Mouse (Mus musculus) kidney, embryonic 15.5 days (tissue): ENCODE measurements around the gene Eif4e3. TPM values are rescaled to one million over a fixed set of nuclear protein-coding genes. Genes with fewer than 3 reads are reported as not detected.

Source experiments
- ATAC-seq: fragments of 200-750 bp; cut with Nextera tagmentation; replicated peaks from 2 replicates; pipeline ENCODE4 v1.8.0; 2017; ENCODE audit warnings: moderate TSS enrichment; ENCODE audit not compliant: low FRiP score
- H3K27ac ChIP-seq: fragments of 300-500 bp; sonication (generic); 2 replicates; pipeline ENCODE4 v1.5.1; 2015; ENCODE audit warnings: mild to moderate bottlenecking, inconsistent platforms
- H3K27me3 ChIP-seq: fragments of 300-500 bp; sonication (generic); 2 replicates; pipeline ENCODE4 v1.6.1; 2015; ENCODE audit warnings: inconsistent platforms
- H3K36me3 ChIP-seq: fragments of 300-500 bp; sonication (generic); 2 replicates; pipeline ENCODE4 v1.6.1; 2015; ENCODE audit warnings: inconsistent platforms
- H3K4me1 ChIP-seq: fragments of 300-500 bp; sonication (generic); 2 replicates; pipeline ENCODE4 v1.6.1; 2015; ENCODE audit warnings: inconsistent platforms
- H3K4me2 ChIP-seq: fragments of 300-500 bp; sonication (generic); 2 replicates; pipeline ENCODE4 v1.6.1; 2015; ENCODE audit warnings: moderate library complexity, mild to moderate bottlenecking, inconsistent platforms
- H3K4me3 ChIP-seq: fragments of 300-500 bp; sonication (generic); replicated peaks from 2 replicates; pipeline ENCODE4 v1.5.1; 2015; ENCODE audit warnings: mild to moderate bottlenecking, inconsistent platforms
- H3K9ac ChIP-seq: fragments of 300-500 bp; sonication (generic); 2 replicates; pipeline ENCODE4 v1.6.1; 2015; ENCODE audit warnings: mild to moderate bottlenecking, inconsistent platforms
- H3K9me3 ChIP-seq: fragments of 300-500 bp; sonication (generic); replicated peaks from 2 replicates; pipeline ENCODE4 v1.6.1; 2016; ENCODE audit warnings: inconsistent platforms
- WGBS: fragments of 180-500 bp; shearing (Covaris S2); methylation state at CpG from one replicate; pipeline ENCODE4 v1.1.7; 2015; ENCODE audit warnings: mixed read lengths; 5-methylcytosine and 5-hydroxymethylcytosine counted together
- polyA plus RNA-seq: library from polyadenylated mRNA; unstranded; fragments of >200 nt; fragmentation: Nextera tagmentation; extraction: Ambion mirVana; gene quantifications from 2 replicates; pipeline ENCODE4 v1.2.1, GENCODE M21; 2015

The Eif4e3 gene
- polyA plus RNA-seq, 1 experiment from 2014 or later, result 17.6 TPM

DNA sequence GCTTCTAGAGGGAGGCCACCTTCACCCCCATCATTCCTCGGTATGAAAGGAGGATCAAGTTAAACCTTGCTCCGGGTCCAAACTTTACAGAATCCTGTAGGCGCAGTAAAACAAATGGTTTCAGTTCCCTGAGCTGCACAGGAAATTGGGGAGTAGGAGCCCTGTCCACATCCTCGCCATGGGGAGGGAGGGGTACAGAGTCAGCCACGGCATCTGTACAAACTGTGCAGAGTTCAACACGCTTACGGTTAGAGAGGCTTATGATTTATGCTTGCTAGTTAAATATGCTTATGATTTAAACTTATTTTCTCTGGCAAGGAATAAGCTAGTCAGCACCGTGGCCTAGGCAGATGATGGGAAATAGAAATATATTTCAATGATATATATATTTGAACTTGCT is 47.1 kb downstream of the Eif4e3 start:
- no peak overlapping the region for H3K4me2 ChIP-seq
- 11% methylated on average over 8 of the region's 8 CpGs for WGBS

GRCm38 (mm10) chr6:99617867-99618266 is 48.7 kb downstream of the Eif4e3 start:
- H3K27ac ChIP-seq, result no peak overlapping the region
- no peaks in the 10 kb centered on the region for H3K9me3 ChIP-seq
- no peak overlapping the region for H3K4me2 ChIP-seq
- peaks cover 55% of the 10 kb centered on the region for H3K4me1 ChIP-seq
- H3K27me3 ChIP-seq, result 0 out of 2 replicates have a peak, but pooled peaks cover 3% of the 10 kb centered on the region
- WGBS, result 58% methylated on average over 7 of the region's 7 CpGs
- H3K36me3 ChIP-seq, result no peaks in the 10 kb centered on the region
- no peak overlapping the region for H3K4me3 ChIP-seq
- H3K9ac ChIP-seq, result no peak overlapping the region
- no peak for ATAC-seq

More for the DNA sequence above, 47.1 kb downstream of the Eif4e3 start:
- H3K36me3 ChIP-seq, result no peaks in the 10 kb centered on the region
- ATAC-seq, result peak; percentile 77; the same call in 1 of the 2 replicates
- H3K9ac ChIP-seq, result no peak overlapping the region
- peak overlapping the region; percentile 72; the same call in 1 of the 2 replicates for H3K27ac ChIP-seq
- 0 out of 2 replicates have a peak, but pooled peaks cover 3% of the 10 kb centered on the region for H3K27me3 ChIP-seq
- H3K4me1 ChIP-seq, result peaks cover 61% of the 10 kb centered on the region
- no peak overlapping the region for H3K4me3 ChIP-seq
- no peaks in the 10 kb centered on the region for H3K9me3 ChIP-seq

DNA sequence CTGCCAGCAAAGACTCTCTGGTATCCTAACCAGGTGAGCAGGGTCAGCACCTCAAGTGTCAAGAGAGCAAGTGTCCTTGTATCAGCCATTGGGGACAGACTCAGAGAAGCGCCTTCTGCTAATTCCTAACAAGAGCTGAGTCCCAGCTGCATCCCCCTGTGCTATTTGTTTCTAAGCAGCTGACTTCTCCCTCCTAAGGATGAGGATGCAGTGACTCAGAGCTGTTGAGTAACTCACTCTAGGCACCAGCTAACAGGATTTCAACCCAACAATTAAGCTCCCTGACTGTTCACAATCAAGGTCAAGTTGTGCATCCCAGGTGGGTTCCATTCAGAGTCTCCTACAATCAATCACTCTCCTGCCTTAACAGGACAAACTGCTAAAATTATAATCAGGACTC is 49.2 kb downstream of the Eif4e3 start:
- Histone ChIP-seq H3K27me3 (0 out of 2 replicates have a peak, but pooled peaks cover 3% of the 10 kb centered on the region), H3K9me3 (no peaks in the 10 kb centered on the region), H3K36me3 (no peaks in the 10 kb centered on the region), H3K4me2 (no peak overlapping the region), H3K9ac (no peak overlapping the region), H3K4me3 (no peak overlapping the region), H3K27ac (no peak overlapping the region), H3K4me1 (peaks cover 55% of the 10 kb centered on the region)
- ATAC-seq, result no peak
- WGBS, result 90% methylated on average over 1 of the region's 1 CpGs

DNA sequence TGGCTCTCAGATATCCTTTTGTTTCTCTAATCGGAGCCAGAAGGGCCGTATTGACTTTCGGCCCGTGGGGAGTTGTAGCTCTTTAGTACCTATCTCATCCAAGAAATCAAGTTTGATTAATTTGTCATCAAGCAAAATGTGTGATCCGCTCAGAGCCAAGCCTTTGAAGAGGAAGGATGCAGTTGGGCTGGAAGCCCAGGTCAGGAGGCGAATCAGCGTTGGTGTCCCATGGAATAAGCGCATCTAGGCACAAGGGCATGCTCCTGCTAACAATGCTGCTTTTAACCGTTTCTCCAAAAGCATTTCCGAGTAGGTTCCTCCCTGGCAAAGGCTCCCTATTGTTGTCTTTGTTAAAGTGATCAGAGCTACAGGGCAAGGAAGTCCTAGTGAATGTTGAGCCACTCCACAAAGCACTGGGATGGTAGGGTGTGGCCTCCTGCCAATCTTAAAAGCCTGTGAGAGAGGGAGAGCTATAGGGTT is 51.3 kb downstream of the Eif4e3 start:
- no peak overlapping the region for H3K9ac ChIP-seq
- peaks cover 57% of the 10 kb centered on the region for H3K4me1 ChIP-seq
- H3K9me3 ChIP-seq, result no peaks in the 10 kb centered on the region
- peak overlapping the region; percentile 32 for H3K4me2 ChIP-seq
- 0 out of 2 replicates have a peak, but pooled peaks cover 3% of the 10 kb centered on the region for H3K27me3 ChIP-seq
- H3K27ac ChIP-seq, result peak overlapping the region; percentile 11
- ATAC-seq, result no peak
- 21% methylated on average over 10 of the region's 10 CpGs for WGBS
- H3K36me3 ChIP-seq, result no peaks in the 10 kb centered on the region
- no peak overlapping the region for H3K4me3 ChIP-seq

DNA sequence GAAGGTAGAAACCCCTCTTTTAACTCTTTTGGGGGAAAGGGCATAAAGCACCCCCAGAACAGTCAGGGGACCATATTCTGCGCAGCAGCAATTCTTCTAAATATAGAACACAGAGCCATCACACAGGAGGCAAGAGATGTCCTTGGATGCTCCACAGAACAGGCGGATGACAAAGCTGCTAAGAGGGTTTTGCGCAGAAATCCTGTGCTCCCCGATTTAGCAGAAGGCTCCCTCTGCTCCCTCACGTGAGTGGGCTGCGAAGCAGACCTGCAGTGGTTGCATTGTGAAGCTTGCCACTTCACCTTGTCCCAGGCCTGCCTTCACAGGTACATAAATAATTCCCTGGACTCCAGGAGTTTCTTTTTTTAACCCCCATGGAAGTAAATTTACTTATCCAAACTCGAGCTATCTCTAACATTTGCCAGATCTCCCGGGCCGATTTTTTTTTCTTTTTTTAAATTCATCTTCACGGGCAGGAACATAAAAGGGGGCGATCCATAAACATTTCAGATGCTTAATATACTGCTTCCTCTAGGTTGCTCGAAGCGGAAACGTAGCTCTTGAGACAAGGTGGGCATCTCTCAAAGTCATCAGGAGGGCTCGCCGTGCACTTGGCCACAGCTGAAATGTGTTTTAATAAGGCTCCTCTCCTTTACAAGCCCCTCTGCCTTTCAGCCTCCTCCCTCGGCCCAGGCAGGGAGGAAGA is 51.9 kb downstream of the Eif4e3 start:
- no peak for ATAC-seq
- Histone ChIP-seq H3K36me3 (no peaks in the 10 kb centered on the region), H3K9ac (no peak overlapping the region), H3K27me3 (0 out of 2 replicates have a peak, but pooled peaks cover 3% of the 10 kb centered on the region), H3K27ac (peak overlapping the region; percentile 11), H3K9me3 (no peaks in the 10 kb centered on the region), H3K4me3 (no peak overlapping the region), H3K4me2 (peak overlapping the region; percentile 32), H3K4me1 (peaks cover 57% of the 10 kb centered on the region)
- 34% methylated on average over 17 of the region's 17 CpGs for WGBS

DNA sequence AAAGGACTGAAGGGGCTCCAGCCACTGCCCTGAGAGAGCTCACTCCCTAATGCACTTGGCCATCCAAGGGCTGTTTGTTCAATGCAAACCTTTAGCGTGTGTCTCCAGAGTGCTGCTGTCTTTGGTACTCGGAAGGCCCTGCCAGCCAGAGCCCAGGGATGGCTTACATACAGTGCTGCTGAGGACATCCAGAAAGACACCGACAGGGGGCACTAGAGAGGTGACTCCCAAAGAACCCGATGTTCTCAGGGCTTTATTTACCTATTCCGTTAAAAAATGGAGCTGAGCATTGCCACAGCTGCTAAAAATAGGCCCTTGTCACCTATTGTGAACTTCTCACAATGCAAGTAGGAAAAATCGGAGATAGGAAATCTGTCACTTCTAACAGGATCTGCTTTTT is 54.7 kb downstream of the Eif4e3 start:
- H3K4me1 ChIP-seq, result peaks cover 41% of the 10 kb centered on the region
- H3K4me3 ChIP-seq, result no peak overlapping the region
- 0 out of 2 replicates have a peak, but pooled peaks cover 3% of the 10 kb centered on the region for H3K27me3 ChIP-seq
- H3K4me2 ChIP-seq, result no peak overlapping the region
- WGBS, result 66% methylated on average over 6 of the region's 6 CpGs
- no peak overlapping the region for H3K27ac ChIP-seq
- H3K9ac ChIP-seq, result no peak overlapping the region
- no peak for ATAC-seq
- no peaks in the 10 kb centered on the region for H3K9me3 ChIP-seq
- no peaks in the 10 kb centered on the region for H3K36me3 ChIP-seq

- ATAC-seq, result peak; percentile 55
- no peak overlapping the region for H3K9ac ChIP-seq
- H3K4me2 ChIP-seq, result peak overlapping the region; percentile 44
Measured at GRCm38 (mm10) chr6:99610454-99611427, 55.8 kb downstream of the Eif4e3 start.

DNA sequence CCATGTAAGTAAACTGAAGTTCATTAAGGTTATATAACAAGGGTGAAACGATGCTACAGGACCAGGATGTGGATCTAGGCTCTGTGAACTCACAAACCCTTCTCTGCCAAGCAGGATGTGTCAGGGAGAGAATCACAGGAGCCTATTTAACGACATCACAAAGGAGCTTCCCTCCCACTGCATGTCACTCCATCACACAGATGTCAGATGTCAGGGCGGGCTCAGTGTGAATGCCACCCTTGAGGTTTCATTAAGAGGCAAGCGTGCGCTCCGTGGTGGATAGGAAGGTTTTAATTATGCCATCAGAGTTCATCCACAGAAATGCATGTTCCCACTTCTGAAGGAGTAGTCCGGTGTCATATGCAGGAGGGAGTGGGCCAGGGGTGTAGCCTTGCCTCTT is 60.5 kb downstream of the Eif4e3 start:
- no peak overlapping the region for H3K4me3 ChIP-seq
- H3K4me1 ChIP-seq, result peaks cover 16% of the 10 kb centered on the region
- H3K4me2 ChIP-seq, result no peak overlapping the region
- WGBS, result 75% methylated on average over 7 of the region's 7 CpGs
- H3K36me3 ChIP-seq, result no peaks in the 10 kb centered on the region
- ATAC-seq, result no peak
- H3K9ac ChIP-seq, result no peak overlapping the region
- H3K27me3 ChIP-seq, result no peaks in the 10 kb centered on the region
- H3K27ac ChIP-seq, result no peak overlapping the region
- no peaks in the 10 kb centered on the region for H3K9me3 ChIP-seq

More at GRCm38 (mm10) chr6:99610454-99611427, 55.8 kb downstream of the Eif4e3 start:
- WGBS, result 22% methylated on average over 14 of the region's 14 CpGs
- 0 out of 2 replicates have a peak overlapping the region, but pooled peaks have one; percentile 4 for H3K4me3 ChIP-seq
- H3K4me1 ChIP-seq, result peaks cover 35% of the 10 kb centered on the region
- H3K9me3 ChIP-seq, result no peaks in the 10 kb centered on the region
- no peaks in the 10 kb centered on the region for H3K36me3 ChIP-seq
- H3K27me3 ChIP-seq, result no peaks in the 10 kb centered on the region
- peak overlapping the region; percentile 72 for H3K27ac ChIP-seq

DNA sequence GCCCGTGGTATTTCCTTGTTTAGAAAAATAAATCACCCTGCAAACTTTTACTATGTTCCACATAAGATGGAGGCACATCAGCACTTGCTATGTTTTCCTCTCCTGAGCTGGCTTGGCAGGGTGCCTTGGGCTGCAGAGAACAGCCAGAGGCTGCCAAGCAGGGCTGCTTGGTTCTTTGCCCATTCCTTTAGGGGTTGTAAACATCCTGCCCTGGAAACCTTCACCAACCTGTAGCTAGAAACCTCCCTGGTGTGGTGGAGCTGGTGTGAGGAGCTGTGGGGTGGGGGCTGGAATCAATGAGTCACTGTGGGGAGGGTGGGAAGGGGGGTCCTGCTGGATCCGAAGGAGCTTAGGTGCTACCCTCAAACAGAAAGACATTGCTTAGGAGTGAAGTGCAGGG is 61.8 kb downstream of the Eif4e3 start:
- Histone ChIP-seq H3K9me3 (no peaks in the 10 kb centered on the region), H3K27me3 (no peaks in the 10 kb centered on the region), H3K27ac (no peak overlapping the region), H3K36me3 (no peaks in the 10 kb centered on the region), H3K4me2 (no peak overlapping the region), H3K4me3 (no peak overlapping the region), H3K4me1 (peaks cover 13% of the 10 kb centered on the region), H3K9ac (no peak overlapping the region)
- WGBS, result 51% methylated on average over 2 of the region's 2 CpGs
- ATAC-seq, result no peak

GRCm38 (mm10) chr6:99602434-99602833 is 64.1 kb downstream of the Eif4e3 start:
- no peak overlapping the region for H3K27ac ChIP-seq
- H3K4me2 ChIP-seq, result no peak overlapping the region
- no peaks in the 10 kb centered on the region for H3K36me3 ChIP-seq
- no peaks in the 10 kb centered on the region for H3K27me3 ChIP-seq
- H3K4me3 ChIP-seq, result no peak overlapping the region
- ATAC-seq, result no peak
- no peak overlapping the region for H3K9ac ChIP-seq
- WGBS, result 94% methylated on average over 7 of the region's 7 CpGs
- H3K9me3 ChIP-seq, result no peaks in the 10 kb centered on the region
- H3K4me1 ChIP-seq, result peaks cover 16% of the 10 kb centered on the region

DNA sequence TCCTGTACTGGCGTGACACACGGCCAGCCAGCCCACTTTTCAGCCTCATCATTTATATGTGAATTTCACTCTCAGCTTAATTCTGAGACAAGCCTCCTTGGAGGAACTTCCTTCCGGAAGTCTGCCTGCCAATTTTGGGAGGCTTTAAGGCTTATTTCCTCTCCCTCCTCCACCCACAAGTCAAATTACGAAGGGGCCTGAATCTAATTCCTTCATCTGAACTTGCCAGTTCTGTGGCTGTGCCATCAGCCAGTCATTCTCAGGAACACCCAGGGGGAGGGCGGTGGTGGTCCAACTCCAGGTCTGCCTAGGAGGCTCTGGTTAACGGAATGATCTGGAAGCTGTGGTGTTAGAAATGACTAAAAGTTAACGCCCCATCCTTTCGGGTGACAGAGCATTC is 65.7 kb downstream of the Eif4e3 start:
- Histone ChIP-seq H3K36me3 (no peaks in the 10 kb centered on the region), H3K4me1 (peaks cover 16% of the 10 kb centered on the region), H3K4me2 (no peak overlapping the region), H3K4me3 (no peak overlapping the region), H3K27ac (no peak overlapping the region), H3K27me3 (no peaks in the 10 kb centered on the region), H3K9ac (no peak overlapping the region), H3K9me3 (no peaks in the 10 kb centered on the region)
- 51% methylated on average over 8 of the region's 8 CpGs for WGBS
- no peak for ATAC-seq
